In the genomic region with DNA sequence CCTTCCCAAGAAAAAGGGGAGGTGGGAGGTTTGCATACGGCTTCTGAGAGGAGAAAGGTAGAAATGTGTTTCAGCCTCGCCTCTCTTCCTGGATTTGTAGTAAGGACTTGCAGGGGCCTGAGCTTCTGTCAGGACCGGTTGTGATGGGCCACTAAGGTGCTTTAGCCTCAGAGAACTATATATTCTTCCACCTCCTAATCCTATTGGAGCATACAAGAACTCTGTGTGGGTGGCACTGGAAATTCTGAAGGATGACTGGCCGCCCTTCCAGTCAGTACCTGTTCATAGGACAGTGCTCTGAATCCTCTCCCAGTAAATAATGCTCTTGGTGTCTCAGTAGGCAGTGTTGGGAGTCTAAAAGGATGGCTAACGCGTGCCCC, we compare ENCODE assay signal across 8 mouse cellular contexts. TPM values are rescaled to one million over a fixed set of nuclear protein-coding genes. Genes with fewer than 3 reads are reported as not detected.
A peak's percentile ranks its signal among the peaks of the same experiment; 100 is the strongest.
DNase-seq lines count a peak whose midpoint lies in the region; ATAC-seq and TF ChIP-seq lines count a peak whose summit lies in the region.

No protein-coding gene starts in this region.

- no peaks in the 10 kb centered on the region for H3K27me3 ChIP-seq in kidney, embryonic 15.5 days
- no peaks in the 10 kb centered on the region for H3K27me3 ChIP-seq in forebrain, embryonic 12.5 days
- H3K27me3 ChIP-seq in midbrain, embryonic 14.5 days (ENCODE audit: control insufficient read depth, insufficient read depth, low read length): no peaks in the 10 kb centered on the region

- no peak for DNase-seq in kidney, postnatal 25 days
- peak; percentile 83 for DNase-seq in R1 (ENCODE audit: low read depth, low spot score)
- no peak for DNase-seq in left cerebral cortex, adult 2 months (ENCODE audit: extremely low spot score in 1 of 2, low spot score in 2 of 2)
- DNase-seq in midbrain, embryonic 14.5 days: no peak
- DNase-seq in adrenal gland, adult 18-20 months (ENCODE audit: low spot score in 2 of 2): no peak
- DNase-seq in gastrocnemius, adult 18-20 months (ENCODE audit: low spot score): no peak

- H3K4me3 ChIP-seq in kidney, embryonic 15.5 days (replicated peaks): peak overlapping the region; percentile 91
- H3K4me3 ChIP-seq in forebrain, embryonic 12.5 days (replicated peaks): peak overlapping the region; percentile 88
- H3K4me3 ChIP-seq in left cerebral cortex, adult 2 months: peak overlapping the region; percentile 92
- H3K4me3 ChIP-seq in midbrain, embryonic 14.5 days (replicated peaks; ENCODE audit: low read depth, low read length): peak overlapping the region; percentile 73

- no peak for TF ChIP-seq CTCF in left cerebral cortex, adult 2 months (IDR thresholded peaks at IDR 0.05)

- intact Hi-C loops in left cerebral cortex, adult 2 months (cut with DNase I): loop anchor here (1.0 to 5.0 kb wide), 3 partner anchors 52 to 224 kb away; a partner anchor contains a TSS

- H3K9ac ChIP-seq in kidney, embryonic 15.5 days: peak overlapping the region; percentile 81
- H3K9ac ChIP-seq in forebrain, embryonic 12.5 days: peak overlapping the region; percentile 87
- peak overlapping the region; percentile 69 for H3K9ac ChIP-seq in midbrain, embryonic 14.5 days (replicated peaks; ENCODE audit: low read length)

- H3K4me1 ChIP-seq in kidney, embryonic 15.5 days: peaks cover 14% of the 10 kb centered on the region
- H3K4me1 ChIP-seq in forebrain, embryonic 12.5 days: peaks cover 16% of the 10 kb centered on the region
- H3K4me1 ChIP-seq in midbrain, embryonic 14.5 days (ENCODE audit: control insufficient read depth, insufficient read depth, low read length): peaks cover 16% of the 10 kb centered on the region

- H3K4me2 ChIP-seq in kidney, embryonic 15.5 days: peak overlapping the region; percentile 70
- H3K4me2 ChIP-seq in forebrain, embryonic 12.5 days: peak overlapping the region; percentile 86
- peak overlapping the region; percentile 70 for H3K4me2 ChIP-seq in midbrain, embryonic 14.5 days (ENCODE audit: low read length)

- peaks cover 22% of the 10 kb centered on the region for H3K36me3 ChIP-seq in kidney, embryonic 15.5 days
- H3K36me3 ChIP-seq in forebrain, embryonic 12.5 days (replicated peaks): peaks cover 15% of the 10 kb centered on the region; the same call in 1 of the 2 replicates
- peaks cover 17% of the 10 kb centered on the region for H3K36me3 ChIP-seq in midbrain, embryonic 14.5 days (ENCODE audit: control insufficient read depth, insufficient read depth, low read length)

- ATAC-seq in kidney, embryonic 15.5 days (replicated peaks; ENCODE audit: low FRiP score): peak; percentile 55
- peak; percentile 33 for ATAC-seq in forebrain, embryonic 12.5 days (ENCODE audit: low FRiP score)
- no peak for ATAC-seq in midbrain, embryonic 14.5 days (ENCODE audit: low FRiP score, low TSS enrichment)

- 12% methylated on average over 6 of the region's 6 CpGs for WGBS in kidney, embryonic 15.5 days
- WGBS in forebrain, embryonic 12.5 days: 14% methylated on average over 6 of the region's 6 CpGs
- WGBS in midbrain, embryonic 14.5 days: 16% methylated on average over 6 of the region's 6 CpGs

- peak overlapping the region; percentile 83 for H3K27ac ChIP-seq in kidney, embryonic 15.5 days
- peak overlapping the region; percentile 80; the same call in 1 of the 2 replicates for H3K27ac ChIP-seq in forebrain, embryonic 12.5 days
- peak overlapping the region; percentile 83 for H3K27ac ChIP-seq in left cerebral cortex, adult 2 months
- H3K27ac ChIP-seq in midbrain, embryonic 14.5 days (replicated peaks; ENCODE audit: low read depth, low read length): peak overlapping the region; percentile 72

- H3K9me3 ChIP-seq in kidney, embryonic 15.5 days (replicated peaks): no peaks in the 10 kb centered on the region
- no peaks in the 10 kb centered on the region for H3K9me3 ChIP-seq in forebrain, embryonic 12.5 days
- no peaks in the 10 kb centered on the region for H3K9me3 ChIP-seq in midbrain, embryonic 14.5 days (ENCODE audit: control insufficient read depth, low read length)

RNA-seq across cellular contexts. Expression of a gene that starts 0.6 kb away (rescaled TPM):
- polyA plus RNA-seq in kidney, embryonic 15.5 days (2015; fragmentation: Nextera tagmentation; extraction: Ambion mirVana): 111 and 113 TPM in 2 replicates
- 103 and 106 TPM in 2 replicates for polyA plus RNA-seq in forebrain, embryonic 12.5 days (2016; fragmentation: Nextera tagmentation; extraction: Ambion mirVana)
- total RNA-seq in left cerebral cortex, adult 2 months (2021): 10 to 100 TPM; 68.4 to 73.2 TPM
- 130 and 139 TPM in 2 replicates for polyA plus RNA-seq in midbrain, embryonic 14.5 days (2014; fragmentation: Nextera tagmentation; extraction: Ambion mirVana)
- total RNA-seq in adrenal gland, adult 18-20 months (2021): 10 to 100 TPM; 74.2 to 79.0 TPM
- 10 to 100 TPM; 46.6 to 50.5 TPM for total RNA-seq in gastrocnemius, adult 18-20 months (2021)

RNA-seq across cellular contexts. Expression of a gene that starts 51.4 kb away (rescaled TPM):
- 10.1 and 10.8 TPM in 2 replicates for polyA plus RNA-seq in kidney, embryonic 15.5 days (2015; fragmentation: Nextera tagmentation; extraction: Ambion mirVana)
- polyA plus RNA-seq in forebrain, embryonic 12.5 days (2016; fragmentation: Nextera tagmentation; extraction: Ambion mirVana): 10.9 and 11.2 TPM in 2 replicates
- total RNA-seq in left cerebral cortex, adult 2 months (2021): 10 to 100 TPM; 44.5 to 47.6 TPM
- polyA plus RNA-seq in midbrain, embryonic 14.5 days (2014; fragmentation: Nextera tagmentation; extraction: Ambion mirVana): 14.0 and 15.8 TPM in 2 replicates
- 10 to 100 TPM; 21.0 to 23.1 TPM for total RNA-seq in adrenal gland, adult 18-20 months (2021)
- total RNA-seq in gastrocnemius, adult 18-20 months (2021): 1 to 10 TPM; 7.1 to 7.7 TPM

RNA-seq across cellular contexts. Expression of a gene that starts 54.6 kb away (rescaled TPM):
- polyA plus RNA-seq in kidney, embryonic 15.5 days (2015; fragmentation: Nextera tagmentation; extraction: Ambion mirVana): 2,163 and 2,393 TPM in 2 replicates
- 2,961 and 3,101 TPM in 2 replicates for polyA plus RNA-seq in forebrain, embryonic 12.5 days (2016; fragmentation: Nextera tagmentation; extraction: Ambion mirVana)
- 100 to 1,000 TPM; 168 to 196 TPM for total RNA-seq in left cerebral cortex, adult 2 months (2021)
- polyA plus RNA-seq in midbrain, embryonic 14.5 days (2014; fragmentation: Nextera tagmentation; extraction: Ambion mirVana): 916 and 1,070 TPM in 2 replicates
- total RNA-seq in adrenal gland, adult 18-20 months (2021): 100 to 1,000 TPM; 111 to 146 TPM
- 10 to 100 TPM; 56.4 to 59.8 TPM for total RNA-seq in gastrocnemius, adult 18-20 months (2021)
